Mouse (Mus musculus) midbrain, embryonic 16.5 days (tissue): Measurements from ENCODE around the gene Nhp2. TPM values are rescaled to one million over a fixed set of nuclear protein-coding genes. Genes with fewer than 3 reads are reported as not detected.
A peak's percentile ranks its signal among the peaks of the same experiment; 100 is the strongest.

Experiments used
- ATAC-seq: fragments of 200-750 bp; cut with Nextera tagmentation; 2 replicates; pipeline ENCODE4 v1.8.0; 2017; ENCODE audit warnings: moderate TSS enrichment
- H3K27ac ChIP-seq: fragments of 300-500 bp; sonication (generic); 2 replicates; pipeline ENCODE4 v1.5.1; 2014; ENCODE audit warnings: mild to moderate bottlenecking, low read length, mixed read lengths
- H3K27me3 ChIP-seq: fragments of 300-500 bp; sonication (generic); 2 replicates; pipeline ENCODE4 v1.6.1; 2014; ENCODE audit warnings: low read depth, low read length, mixed read lengths; ENCODE audit not compliant: control insufficient read depth, insufficient read depth
- H3K36me3 ChIP-seq: fragments of 300-500 bp; sonication (generic); 2 replicates; pipeline ENCODE4 v1.6.1; 2014; ENCODE audit warnings: mild to moderate bottlenecking, low read length, moderate library complexity, mixed read lengths; ENCODE audit not compliant: control insufficient read depth, insufficient read depth
- H3K4me1 ChIP-seq: fragments of 300-500 bp; sonication (generic); 2 replicates; pipeline ENCODE4 v1.6.1; 2014; ENCODE audit warnings: mild to moderate bottlenecking, low read length, mixed read lengths; ENCODE audit not compliant: control insufficient read depth, insufficient read depth
- H3K4me2 ChIP-seq: fragments of 300-500 bp; sonication (generic); 2 replicates; pipeline ENCODE4 v1.6.1; 2014; ENCODE audit warnings: mild to moderate bottlenecking, low read length, mixed read lengths
- H3K4me3 ChIP-seq: fragments of 300-500 bp; sonication (generic); 2 replicates; pipeline ENCODE4 v1.5.1; 2014; ENCODE audit warnings: low read depth, mild to moderate bottlenecking, low read length, moderate library complexity, mixed read lengths
- H3K9ac ChIP-seq: fragments of 300-500 bp; sonication (generic); 2 replicates; pipeline ENCODE4 v1.6.1; 2014; ENCODE audit warnings: low read depth, low read length, mixed read lengths
- H3K9me3 ChIP-seq: fragments of 300-500 bp; sonication (generic); replicated peaks from 2 replicates; pipeline ENCODE4 v1.6.1; 2014; ENCODE audit warnings: mild to moderate bottlenecking, low read length, mixed read lengths; ENCODE audit not compliant: control insufficient read depth, poor library complexity, severe bottlenecking
- WGBS: fragments of 180-500 bp; shearing (Covaris S2); extraction: QIAGEN DNeasy Blood & Tissue Kit; methylation state at CpG from one replicate; pipeline ENCODE4 v1.1.7; 2014; 5-methylcytosine and 5-hydroxymethylcytosine counted together
- polyA plus RNA-seq: library from polyadenylated mRNA; unstranded; fragments of >200 nt; fragmentation: Nextera tagmentation; extraction: Ambion mirVana; gene quantifications from 2 replicates; pipeline ENCODE4 v1.2.1, GENCODE M21; 2015

Nhp2 gene
- polyA plus RNA-seq, 1 experiment from 2014 or later, result 83.7 TPM

DNA sequence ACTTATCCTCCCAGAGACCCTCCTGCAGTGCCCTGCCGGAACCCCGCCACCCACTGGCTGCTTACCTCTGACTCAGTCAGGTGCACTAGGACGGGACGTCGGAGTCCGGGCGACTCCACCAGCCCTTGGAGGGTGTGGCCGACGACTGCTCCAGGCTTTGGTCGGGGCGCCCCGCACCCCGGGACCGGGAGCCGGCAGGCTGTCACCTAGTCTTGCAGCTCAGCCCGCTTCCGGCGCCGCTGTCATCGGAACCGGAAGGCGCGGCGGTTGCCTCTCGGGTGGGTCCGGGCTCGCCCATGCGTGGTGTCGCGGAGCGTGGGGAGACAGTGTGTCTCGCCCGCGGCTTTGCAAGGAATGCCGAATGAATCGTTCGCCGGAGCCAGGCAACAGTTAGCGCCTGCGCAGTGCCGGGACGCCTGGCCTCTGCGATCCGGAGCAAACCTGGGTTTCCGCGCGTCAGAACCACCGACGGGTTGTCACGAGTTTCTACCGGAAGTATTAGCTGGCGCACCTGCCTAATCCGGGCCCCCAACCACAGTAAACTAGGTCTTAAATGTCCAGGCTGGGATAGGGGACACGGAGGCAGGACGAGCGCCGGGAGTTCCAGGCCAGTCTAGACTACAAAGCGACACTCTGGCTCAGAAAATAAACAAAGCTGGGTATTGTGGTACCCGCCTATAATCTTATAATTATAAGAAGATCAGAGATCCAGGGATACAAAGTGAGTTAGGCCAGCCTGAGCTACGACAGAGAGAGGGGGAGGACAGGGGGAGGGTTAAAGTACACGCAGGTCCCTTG lies 16.2 kb downstream of the Nhp2 start, which contains the start of gene Rmnd5b:
Gene Rmnd5b (minus strand): TSS at position 372 of the 798 bp plus-strand sequence.
- Histone ChIP-seq H3K27ac (peak within 1 kb of the TSS; percentile 79), H3K9ac (peak within 1 kb of the TSS; percentile 82), H3K27me3 (no peaks in the 10 kb centered on the region), H3K4me2 (peak within 1 kb of the TSS; percentile 78), H3K4me3 (peak within 1 kb of the TSS; percentile 75), H3K9me3 (no peaks in the 10 kb centered on the region), H3K36me3 (no peaks in the 10 kb centered on the region), H3K4me1 (peaks cover 15% of the 10 kb centered on the region)
- under 1% methylated on average over 59 of the region's 61 CpGs for WGBS
- ATAC-seq, result peak; percentile 94

DNA sequence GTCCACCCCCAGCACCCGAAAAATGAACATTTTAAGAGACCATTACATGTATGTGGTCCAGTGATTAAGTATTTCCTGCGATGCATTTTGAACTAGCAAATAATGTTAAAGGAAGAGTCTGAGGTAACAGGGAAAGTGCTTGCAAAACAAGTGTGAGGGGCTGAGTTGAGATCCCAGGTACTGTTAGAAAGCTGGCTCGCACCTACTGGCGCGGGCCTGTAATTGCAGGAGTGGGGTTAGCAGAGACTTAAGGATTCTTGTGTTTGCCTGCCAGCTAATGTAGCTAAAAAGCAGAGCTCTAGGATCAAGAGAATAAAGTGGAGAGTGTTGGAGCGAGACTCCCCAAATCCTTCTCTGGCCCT lies 16.8 kb downstream of the Nhp2 start:
- ATAC-seq, result peak; percentile 55
- peak overlapping the region; percentile 82 for H3K9ac ChIP-seq
- peak overlapping the region; percentile 78 for H3K4me2 ChIP-seq
- no peaks in the 10 kb centered on the region for H3K27me3 ChIP-seq
- WGBS, result 2% methylated on average over 6 of the region's 6 CpGs
- H3K9me3 ChIP-seq, result no peaks in the 10 kb centered on the region
- peaks cover 15% of the 10 kb centered on the region for H3K4me1 ChIP-seq
- peak overlapping the region; percentile 75 for H3K4me3 ChIP-seq
- H3K27ac ChIP-seq, result peak overlapping the region; percentile 79
- no peaks in the 10 kb centered on the region for H3K36me3 ChIP-seq

DNA sequence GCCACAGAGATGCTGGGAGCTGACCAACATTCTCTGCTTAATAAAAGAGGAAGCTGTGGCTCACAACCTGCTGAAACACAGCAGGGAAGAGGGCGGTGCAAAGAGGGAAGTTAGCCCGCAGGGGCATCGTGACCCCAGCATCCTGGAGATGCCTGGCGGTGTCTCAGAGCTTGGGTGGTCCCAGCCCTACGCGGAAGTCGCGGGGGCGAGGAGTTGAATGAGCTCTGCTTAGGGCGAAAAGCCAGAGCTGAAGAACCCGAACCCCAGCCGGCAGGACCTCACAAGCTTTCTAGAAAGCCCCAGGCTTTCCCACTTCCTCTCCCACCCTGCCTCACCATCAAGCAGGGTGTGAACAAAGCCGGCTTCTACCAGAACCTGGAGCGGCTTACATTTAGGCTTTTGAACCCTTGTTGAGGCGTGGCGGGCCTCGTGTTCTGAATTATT lies 18.5 kb downstream of the Nhp2 start:
- Histone ChIP-seq H3K4me2 (peak overlapping the region; percentile 5; the same call in 1 of the 2 replicates), H3K36me3 (no peaks in the 10 kb centered on the region; the same call in 1 of the 2 replicates), H3K4me3 (no peak overlapping the region), H3K4me1 (peaks cover 15% of the 10 kb centered on the region), H3K9ac (no peak overlapping the region), H3K9me3 (no peaks in the 10 kb centered on the region), H3K27ac (no peak overlapping the region), H3K27me3 (no peaks in the 10 kb centered on the region)
- ATAC-seq, result no peak
- 3% methylated on average over 17 of the region's 17 CpGs for WGBS

DNA sequence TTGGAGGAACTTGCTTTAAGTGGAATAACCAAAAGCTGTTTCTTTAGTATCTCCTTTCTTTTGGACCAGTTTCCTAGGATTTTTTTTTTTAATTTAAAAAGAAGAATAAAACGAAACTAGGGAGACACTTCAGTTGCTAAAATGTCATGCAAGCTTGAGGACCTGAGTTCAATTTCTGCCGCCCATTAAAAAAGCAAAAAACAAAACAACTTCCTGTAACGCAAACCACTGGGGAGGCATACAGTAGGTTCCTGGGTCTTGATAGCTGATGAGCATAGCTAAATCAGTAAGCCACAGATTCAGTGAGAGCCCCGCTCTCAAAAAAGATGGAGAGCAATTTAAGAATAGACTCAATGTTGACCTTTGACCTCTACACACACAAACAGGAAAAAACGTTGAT lies 19.0 kb downstream of the Nhp2 start:
- no peak overlapping the region for H3K27ac ChIP-seq
- H3K4me3 ChIP-seq, result no peak overlapping the region
- 0 out of 2 replicates have a peak overlapping the region, but pooled peaks have one; percentile 5 for H3K4me2 ChIP-seq
- H3K9me3 ChIP-seq, result no peaks in the 10 kb centered on the region
- WGBS, result 80% methylated on average over 5 of the region's 5 CpGs
- no peaks in the 10 kb centered on the region for H3K27me3 ChIP-seq
- no peak overlapping the region for H3K9ac ChIP-seq
- ATAC-seq, result no peak
- no peaks in the 10 kb centered on the region; the same call in 1 of the 2 replicates for H3K36me3 ChIP-seq
- H3K4me1 ChIP-seq, result peaks cover 15% of the 10 kb centered on the region

DNA sequence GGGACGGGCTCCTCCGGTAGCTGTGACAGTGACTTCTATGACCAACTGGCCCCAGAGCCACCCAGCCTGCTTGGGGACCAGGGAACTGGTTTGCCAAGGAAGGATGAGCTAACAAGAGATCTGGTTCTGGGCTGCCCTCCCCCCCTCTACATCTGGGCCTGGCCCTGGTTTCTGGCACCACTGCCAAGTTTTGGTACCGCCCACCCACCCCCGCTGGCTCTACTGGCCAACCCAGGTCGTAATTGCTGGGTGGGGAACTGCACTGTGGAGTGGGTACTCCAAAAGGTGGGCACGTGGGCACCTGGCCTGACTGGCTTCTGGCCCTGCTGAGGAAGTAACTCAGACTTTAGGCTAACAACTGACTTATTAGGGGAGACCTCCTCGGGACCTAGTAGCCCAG lies 21.2 kb downstream of the Nhp2 start:
- no peak for ATAC-seq

DNA sequence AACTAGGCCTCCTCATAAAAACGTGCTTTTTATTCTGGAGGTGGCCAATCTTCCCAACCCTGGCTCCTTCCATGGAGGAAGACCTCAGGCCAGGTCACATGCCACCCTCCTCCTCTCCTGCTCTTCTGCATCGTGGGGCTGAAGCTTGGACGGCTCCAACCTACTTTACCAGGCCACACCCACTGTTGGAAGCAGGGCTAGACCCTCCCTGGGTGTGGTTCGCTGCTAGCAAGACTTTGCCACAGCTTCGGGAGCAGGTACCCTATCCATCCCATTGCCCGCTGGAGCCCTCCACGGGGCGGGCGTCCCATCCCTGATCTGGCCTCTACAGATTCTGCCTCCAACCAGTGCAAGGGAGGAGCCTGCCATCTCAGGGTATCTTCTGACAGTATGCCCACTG lies 23.7 kb downstream of the Nhp2 start:
- WGBS, result 82% methylated on average over 9 of the region's 9 CpGs
- Histone ChIP-seq H3K27me3 (no peaks in the 10 kb centered on the region), H3K9ac (no peak overlapping the region), H3K4me1 (no peaks in the 10 kb centered on the region), H3K27ac (no peak overlapping the region), H3K4me2 (no peak overlapping the region), H3K4me3 (no peak overlapping the region), H3K36me3 (peaks cover 5% of the 10 kb centered on the region), H3K9me3 (no peaks in the 10 kb centered on the region)
- ATAC-seq, result no peak

More for the DNA sequence above, 21.2 kb downstream of the Nhp2 start:
- 88% methylated on average over 7 of the region's 7 CpGs for WGBS
- no peak overlapping the region for H3K4me3 ChIP-seq
- no peak overlapping the region for H3K4me2 ChIP-seq
- no peak overlapping the region for H3K9ac ChIP-seq
- peaks cover 6% of the 10 kb centered on the region for H3K4me1 ChIP-seq
- peaks cover 5% of the 10 kb centered on the region for H3K36me3 ChIP-seq
- H3K27ac ChIP-seq, result no peak overlapping the region
- H3K27me3 ChIP-seq, result no peaks in the 10 kb centered on the region
- H3K9me3 ChIP-seq, result no peaks in the 10 kb centered on the region

DNA sequence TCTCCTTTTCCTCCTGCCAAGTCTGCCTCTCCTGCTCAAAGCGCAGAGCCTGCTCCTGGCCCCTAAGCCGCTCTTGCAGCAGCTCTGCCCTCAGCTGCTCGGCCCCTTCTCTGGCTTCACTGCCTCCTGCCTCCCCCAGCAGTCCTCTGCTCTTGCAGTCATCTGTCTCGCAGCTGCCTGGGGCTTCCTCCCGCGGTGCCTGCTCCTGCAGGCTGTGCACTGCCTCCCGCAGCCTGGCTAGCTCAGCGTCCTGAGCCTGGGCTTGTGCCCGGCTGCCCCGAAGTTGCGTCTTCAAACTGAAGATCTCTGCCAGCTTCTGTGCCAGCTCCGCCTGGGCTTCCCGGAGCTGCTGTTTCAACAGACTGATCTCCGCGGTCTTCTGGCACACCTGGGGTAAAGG lies 24.2 kb downstream of the Nhp2 start:
- Histone ChIP-seq H3K9ac (no peak overlapping the region), H3K27ac (no peak overlapping the region), H3K4me3 (no peak overlapping the region), H3K36me3 (peaks cover 5% of the 10 kb centered on the region), H3K9me3 (no peaks in the 10 kb centered on the region), H3K4me2 (no peak overlapping the region), H3K27me3 (no peaks in the 10 kb centered on the region), H3K4me1 (peaks cover under 1% of the 10 kb centered on the region; the same call in 1 of the 2 replicates)
- 56% methylated on average over 15 of the region's 15 CpGs for WGBS
- ATAC-seq, result no peak

DNA sequence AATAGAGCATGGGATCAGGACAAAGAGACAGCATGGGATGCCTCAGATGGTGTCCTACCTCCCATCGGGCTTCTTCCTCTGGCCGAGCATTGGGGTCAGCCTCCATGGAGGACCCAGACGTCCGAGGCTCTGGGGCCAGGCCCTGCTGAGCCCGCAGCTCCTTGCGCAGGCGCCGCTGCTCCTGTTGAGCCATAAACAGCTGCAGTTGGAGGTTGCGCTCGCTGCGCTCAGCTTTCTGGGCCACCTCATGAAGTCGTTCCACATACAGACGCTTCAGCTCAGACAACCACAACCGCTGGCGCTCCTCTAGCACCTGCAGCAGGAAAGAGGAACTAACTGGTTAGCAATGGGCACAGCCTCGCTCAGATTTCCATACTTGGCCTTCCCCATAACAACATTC lies 24.7 kb downstream of the Nhp2 start:
- Histone ChIP-seq H3K27ac (no peak overlapping the region), H3K4me2 (no peak overlapping the region), H3K9me3 (no peaks in the 10 kb centered on the region), H3K27me3 (0 out of 2 replicates have a peak, but pooled peaks cover 2% of the 10 kb centered on the region), H3K4me3 (no peak overlapping the region), H3K4me1 (peaks cover 5% of the 10 kb centered on the region), H3K9ac (no peak overlapping the region), H3K36me3 (peaks cover 5% of the 10 kb centered on the region)
- WGBS, result 79% methylated on average over 16 of the region's 16 CpGs
- no peak for ATAC-seq

DNA sequence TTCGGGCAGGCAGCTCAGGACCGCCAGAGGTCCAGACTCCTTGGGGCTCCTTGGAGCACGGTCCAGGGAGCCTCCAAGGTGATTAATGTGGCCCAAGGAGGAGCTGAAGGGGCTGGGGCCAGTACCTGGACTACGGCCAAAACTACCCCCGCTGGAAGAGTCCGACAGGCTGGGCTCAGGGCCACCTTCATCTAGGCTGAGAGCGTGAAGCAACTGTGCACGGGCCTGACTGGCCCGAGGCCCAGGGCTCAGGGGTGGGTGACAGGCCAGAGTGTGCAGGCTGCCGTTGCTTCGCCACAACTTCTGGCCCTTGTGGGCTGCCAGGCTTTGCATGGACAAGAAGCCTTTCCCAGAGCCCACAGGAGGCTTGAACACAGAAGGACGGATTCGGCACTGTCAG lies 25.8 kb downstream of the Nhp2 start:
- Histone ChIP-seq H3K27ac (no peak overlapping the region), H3K4me2 (no peak overlapping the region), H3K9ac (no peak overlapping the region), H3K9me3 (no peaks in the 10 kb centered on the region), H3K4me1 (peaks cover 14% of the 10 kb centered on the region), H3K36me3 (peaks cover 5% of the 10 kb centered on the region), H3K4me3 (no peak overlapping the region), H3K27me3 (peaks cover 6% of the 10 kb centered on the region; the same call in 1 of the 2 replicates)
- ATAC-seq, result no peak
- 84% methylated on average over 13 of the region's 13 CpGs for WGBS
